Mouse (Mus musculus) erythroblast, embryonic 14.5 days (primary cell): ENCODE data around the gene Tceal9.

Experiments used
- GATA1 ChIP-seq: IDR thresholded peaks from 2 replicates; pipeline ENCODE4 v1.6.1; 2012; ENCODE audit warnings: low read length, inconsistent platforms, mixed read lengths
- TAL1 ChIP-seq: IDR thresholded peaks from 3 replicates; pipeline ENCODE4 v1.6.1; 2012; ENCODE audit warnings: low read length, inconsistent platforms, mixed read lengths

- TF ChIP-seq TAL1 = no peak
- no peak for TF ChIP-seq GATA1
Observed at GRCm38 (mm10) chrX:136195193-136195944, 49.5 kb upstream of the Tceal9 start.
